Comparison of ENCODE assay signal across 11 mouse cellular contexts in genomic region chr16:11317324-11317723, GRCm38 (mm10). TPM values are rescaled to one million over a fixed set of nuclear protein-coding genes. Genes with fewer than 3 reads are reported as not detected.
DNase-seq lines count a peak whose midpoint lies in the region; ATAC-seq lines count a peak whose summit lies in the region.
"Had no signal": no experiment of that assay in that cellular context is flagged by ENCODE, and none has a peak within 500 bp of the region (broad histone marks: within the 10 kb centered on the region; RNA-seq: fewer than 3 reads in every experiment).

No protein-coding gene starts in this region.

- no peak overlapping the region for H3K4me3 ChIP-seq in heart, embryonic 16.5 days (ENCODE audit: low read length)
- no peak overlapping the region for H3K4me3 ChIP-seq in limb, embryonic 13.5 days
- no peak overlapping the region for H3K4me3 ChIP-seq in midbrain, embryonic 13.5 days (replicated peaks)
- H3K4me3 ChIP-seq: forebrain, embryonic 15.5 days had no signal

- no peak for ATAC-seq in heart, embryonic 16.5 days (replicated peaks; ENCODE audit: extremely low read depth, insufficient read depth, low FRiP score)
- ATAC-seq in limb, embryonic 13.5 days (ENCODE audit: low FRiP score, low read depth), result no peak
- no peak for ATAC-seq in midbrain, embryonic 13.5 days
- ATAC-seq: forebrain, embryonic 15.5 days had no signal

- DNase-seq in heart, postnatal 36 days, result no peak
- peak; percentile 22 to 38 for DNase-seq in right cerebral cortex, postnatal 10 days (ENCODE audit: low spot score in 2 of 2)
- DNase-seq in right cerebral cortex, postnatal 14 days, result no peak
- DNase-seq in thymus, postnatal 25 days, result peak; percentile 26
- DNase-seq in cerebellum, postnatal 14 days, result no peak
- DNase-seq: adrenal gland, postnatal 14 days had no signal

- H3K4me1 ChIP-seq in heart, embryonic 16.5 days (ENCODE audit: control insufficient read depth, insufficient read depth, low read length), result peaks cover 10% of the 10 kb centered on the region; the same call in 1 of the 2 replicates
- H3K4me1 ChIP-seq in limb, embryonic 13.5 days, result peaks cover 15% of the 10 kb centered on the region
- H3K4me1 ChIP-seq in midbrain, embryonic 13.5 days (replicated peaks), result peaks cover 5% of the 10 kb centered on the region

- peak overlapping the region; percentile 39; the same call in 1 of the 2 replicates for H3K27ac ChIP-seq in heart, embryonic 16.5 days (ENCODE audit: low read length)
- H3K27ac ChIP-seq in limb, embryonic 13.5 days, result peak overlapping the region; percentile 48; the same call in 1 of the 2 replicates
- H3K27ac ChIP-seq in midbrain, embryonic 13.5 days, result no peak overlapping the region
- H3K27ac ChIP-seq: forebrain, embryonic 15.5 days had no signal

- 50% methylated on average over 6 of the region's 6 CpGs for WGBS in heart, embryonic 16.5 days
- 30% methylated on average over 6 of the region's 6 CpGs for WGBS in limb, embryonic 13.5 days
- 80% methylated on average over 6 of the region's 6 CpGs for WGBS in midbrain, embryonic 13.5 days

- no peaks in the 10 kb centered on the region for H3K27me3 ChIP-seq in heart, embryonic 16.5 days (ENCODE audit: control insufficient read depth, insufficient read depth, low read length)
- H3K27me3 ChIP-seq in limb, embryonic 13.5 days, result no peaks in the 10 kb centered on the region
- no peaks in the 10 kb centered on the region for H3K27me3 ChIP-seq in midbrain, embryonic 13.5 days
- H3K27me3 ChIP-seq: forebrain, embryonic 15.5 days had no signal

- H3K4me2 ChIP-seq in heart, embryonic 16.5 days (ENCODE audit: low read depth, low read length), result no peak overlapping the region
- no peak overlapping the region for H3K4me2 ChIP-seq in limb, embryonic 13.5 days (replicated peaks)
- no peak overlapping the region for H3K4me2 ChIP-seq in midbrain, embryonic 13.5 days (replicated peaks)
- H3K4me2 ChIP-seq: forebrain, embryonic 15.5 days had no signal

- H3K9ac ChIP-seq in heart, embryonic 16.5 days (ENCODE audit: low read length), result no peak overlapping the region
- H3K9ac ChIP-seq in limb, embryonic 13.5 days, result no peak overlapping the region
- H3K9ac ChIP-seq in midbrain, embryonic 13.5 days (replicated peaks), result no peak overlapping the region
- H3K9ac ChIP-seq: forebrain, embryonic 15.5 days had no signal

- H3K9me3 ChIP-seq in heart, embryonic 16.5 days (replicated peaks; ENCODE audit: control insufficient read depth, low read length), result no peaks in the 10 kb centered on the region
- H3K9me3 ChIP-seq in limb, embryonic 13.5 days, result no peaks in the 10 kb centered on the region
- H3K9me3 ChIP-seq in midbrain, embryonic 13.5 days, result no peaks in the 10 kb centered on the region
- H3K9me3 ChIP-seq: forebrain, embryonic 15.5 days had no signal

- intact Hi-C loops in heart, postnatal 36 days (cut with DNase I), result no loop called here

- H3K36me3 ChIP-seq in heart, embryonic 16.5 days (ENCODE audit: control insufficient read depth, insufficient read depth), result no peaks in the 10 kb centered on the region
- no peaks in the 10 kb centered on the region for H3K36me3 ChIP-seq in limb, embryonic 13.5 days
- no peaks in the 10 kb centered on the region for H3K36me3 ChIP-seq in midbrain, embryonic 13.5 days
- H3K36me3 ChIP-seq: forebrain, embryonic 15.5 days had no signal

RNA-seq across cellular contexts. Expression of gene Tnfrsf17, which starts 3.7 kb away (rescaled TPM):
- not detected in 2 replicates for polyA plus RNA-seq in heart, embryonic 16.5 days (2015; fragmentation: Nextera tagmentation; extraction: Ambion mirVana)
- total RNA-seq in heart, postnatal 36 days (2021), result not detected
- not detected in 2 replicates for polyA plus RNA-seq in limb, embryonic 13.5 days (2015; fragmentation: Nextera tagmentation; extraction: Ambion mirVana)
- 0.27 TPM in 1 of 2 replicates, not detected in the other for polyA plus RNA-seq in midbrain, embryonic 13.5 days (2015; fragmentation: Nextera tagmentation; extraction: Ambion mirVana)
- total RNA-seq: adrenal gland, postnatal 14 days had no signal
- polyA plus RNA-seq: forebrain, embryonic 15.5 days; stomach, embryonic 14.5 days had no signal

RNA-seq across cellular contexts. Expression of gene Snx29, which starts 5.4 kb away (rescaled TPM):
- 7.2 and 8.2 TPM in 2 replicates for polyA plus RNA-seq in heart, embryonic 16.5 days (2015; fragmentation: Nextera tagmentation; extraction: Ambion mirVana)
- total RNA-seq in heart, postnatal 36 days (2021), result 10 to 100 TPM; 10.8 to 14.9 TPM
- polyA plus RNA-seq in limb, embryonic 13.5 days (2015; fragmentation: Nextera tagmentation; extraction: Ambion mirVana), result 15.4 and 17.2 TPM in 2 replicates
- 19.6 and 21.7 TPM in 2 replicates for polyA plus RNA-seq in midbrain, embryonic 13.5 days (2015; fragmentation: Nextera tagmentation; extraction: Ambion mirVana)

Comparison
In these comparisons a context has a peak if more than half of its experiments do, and no peak if none do; other contexts are left out.
1. DNase-seq: peak in right cerebral cortex, postnatal 10 days (2 of 2) and thymus, postnatal 25 days (single experiment); none in heart, postnatal 36 days (0 of 2), right cerebral cortex, postnatal 14 days (single experiment) and cerebellum, postnatal 14 days (0 of 2).